ENCODE assay signal across 20 mouse cellular contexts in the genomic region with DNA sequence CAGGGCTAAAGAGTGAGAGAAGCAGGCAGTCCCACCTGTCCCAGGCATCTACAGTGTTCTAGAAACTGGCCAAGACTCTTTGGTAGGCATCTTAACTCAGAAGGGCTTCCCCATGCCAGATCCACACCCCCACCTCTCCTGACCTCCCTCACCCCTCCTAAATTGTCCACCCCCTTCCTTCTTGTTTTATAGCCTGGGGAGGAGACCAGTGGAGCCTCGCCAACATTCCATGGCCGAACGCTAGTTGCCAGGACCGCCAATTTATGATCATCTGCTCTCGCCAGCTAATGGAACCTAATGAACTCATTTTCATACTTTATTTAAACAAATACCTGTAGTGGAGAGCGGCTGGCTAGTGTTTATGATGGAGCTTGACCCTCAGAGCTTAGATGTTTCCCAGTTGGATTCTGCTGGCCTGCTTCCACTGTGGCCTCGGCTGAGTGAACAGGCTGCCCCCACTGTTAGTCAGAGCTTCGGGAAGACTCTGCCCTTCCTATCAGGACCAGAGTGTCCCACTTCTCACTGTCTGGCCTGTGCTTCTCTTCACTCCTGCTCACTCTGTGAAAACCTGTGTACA.
DNase-seq lines count a peak whose midpoint lies in the region; ATAC-seq and TF ChIP-seq lines count a peak whose summit lies in the region.
"Had no signal": no experiment of that assay in that cellular context is flagged by ENCODE, and none has a peak within 500 bp of the region (broad histone marks: within the 10 kb centered on the region; RNA-seq: fewer than 3 reads in every experiment).

No protein-coding gene starts in this region.

- H3K36me3 ChIP-seq in kidney, postnatal 0 days (ENCODE audit: insufficient read depth, low read length): no peaks in the 10 kb centered on the region
- H3K36me3 ChIP-seq: hindbrain, embryonic 12.5 days; liver, embryonic 15.5 days; midbrain, embryonic 15.5 days had no signal

- no peaks in the 10 kb centered on the region for H3K4me1 ChIP-seq in kidney, postnatal 0 days (replicated peaks; ENCODE audit: insufficient read depth, low read length)
- 0 out of 2 replicates have a peak, but pooled peaks cover 4% of the 10 kb centered on the region for H3K4me1 ChIP-seq in cerebellum, adult 2 months (ENCODE audit: control insufficient read depth, insufficient read depth, low read length)
- H3K4me1 ChIP-seq: heart, embryonic 10.5 days; hindbrain, embryonic 12.5 days; liver, embryonic 15.5 days; megakaryocyte, embryonic 14.5 days; midbrain, embryonic 15.5 days had no signal

- H3K9me3 ChIP-seq in kidney, postnatal 0 days (replicated peaks; ENCODE audit: low read length): no peaks in the 10 kb centered on the region
- H3K9me3 ChIP-seq: heart, embryonic 10.5 days; hindbrain, embryonic 12.5 days; liver, embryonic 15.5 days; midbrain, embryonic 15.5 days had no signal

- H3K4me3 ChIP-seq in kidney, postnatal 0 days (replicated peaks; ENCODE audit: low read depth, low read length): no peak overlapping the region
- H3K4me3 ChIP-seq in cerebellum, adult 2 months (replicated peaks; ENCODE audit: insufficient read depth, low read depth, low read length): no peak overlapping the region
- H3K4me3 ChIP-seq: heart, embryonic 10.5 days; hindbrain, embryonic 12.5 days; liver, embryonic 15.5 days; megakaryocyte, embryonic 14.5 days; midbrain, embryonic 15.5 days had no signal

- no peak for ATAC-seq in kidney, postnatal 0 days (replicated peaks; ENCODE audit: low FRiP score, low read depth)
- ATAC-seq: inflammation-experienced regulatory T-cells, adult 6 months; midbrain, embryonic 15.5 days had no signal

- no peak overlapping the region for H3K27ac ChIP-seq in kidney, postnatal 0 days
- H3K27ac ChIP-seq in cerebellum, adult 2 months (ENCODE audit: insufficient read depth, low read length): no peak overlapping the region
- H3K27ac ChIP-seq: heart, embryonic 10.5 days; hindbrain, embryonic 12.5 days; liver, embryonic 15.5 days; midbrain, embryonic 15.5 days had no signal

- no peaks in the 10 kb centered on the region for H3K27me3 ChIP-seq in kidney, postnatal 0 days (ENCODE audit: insufficient read depth, low read length)
- H3K27me3 ChIP-seq in cerebellum, adult 2 months (ENCODE audit: control insufficient read depth, insufficient read depth, low read length): no peaks in the 10 kb centered on the region
- H3K27me3 ChIP-seq: hindbrain, embryonic 12.5 days; liver, embryonic 15.5 days; megakaryocyte, embryonic 14.5 days; midbrain, embryonic 15.5 days had no signal

- DNase-seq in heart, adult 11 months: peak; percentile 72
- no peak for DNase-seq in heart, adult 9 months (ENCODE audit: low spot score in 2 of 2)
- peak; percentile 10 for DNase-seq in ovary, postnatal 36 days (ENCODE audit: low spot score)
- no peak for DNase-seq in ovary, adult 18-20 months (ENCODE audit: low spot score)
- peak; percentile 68 for DNase-seq in kidney, postnatal 0 days (ENCODE audit: low spot score)
- DNase-seq in testis, postnatal 10 days (ENCODE audit: low spot score): peak; percentile 56
- no peak for DNase-seq in cerebellum, adult 2 months
- DNase-seq: adrenal gland, postnatal 25 days; cerebellum, adult 18-20 months; gastrocnemius, postnatal 14 days; heart, postnatal 10 days; lung, postnatal 14 days; right cerebral cortex, postnatal 25 days; thymus, adult 18-20 months had no signal

- TF ChIP-seq POLR2A in cerebellum, adult 2 months (IDR thresholded peaks at IDR 0.05; ENCODE audit: borderline replicate concordance, insufficient read depth, low read length): no peak

- H3K9ac ChIP-seq in kidney, postnatal 0 days (ENCODE audit: low read depth, low read length): no peak overlapping the region
- H3K9ac ChIP-seq: hindbrain, embryonic 12.5 days; liver, embryonic 15.5 days; midbrain, embryonic 15.5 days had no signal

- no peak overlapping the region for H3K4me2 ChIP-seq in kidney, postnatal 0 days (ENCODE audit: low read length)
- H3K4me2 ChIP-seq: hindbrain, embryonic 12.5 days; liver, embryonic 15.5 days; midbrain, embryonic 15.5 days had no signal

- 24% methylated on average over 8 of the region's 8 CpGs for WGBS in kidney, postnatal 0 days
- 34% methylated on average over 8 of the region's 8 CpGs for WGBS in cerebellum, adult 2 months

- no peak for TF ChIP-seq CTCF in kidney, postnatal 0 days (IDR thresholded peaks at IDR 0.05; ENCODE audit: low read depth)
- no peak for TF ChIP-seq CTCF in cerebellum, adult 2 months (IDR thresholded peaks at IDR 0.05; ENCODE audit: borderline replicate concordance, insufficient read depth, low read depth, low read length)

Comparison
In these comparisons a context has a peak if more than half of its experiments do, and no peak if none do; other contexts are left out.
1. DNase-seq: peak in heart, adult 11 months (single experiment), ovary, postnatal 36 days (single experiment), kidney, postnatal 0 days (single experiment) and testis, postnatal 10 days (single experiment); none in heart, adult 9 months (0 of 2), ovary, adult 18-20 months (single experiment) and cerebellum, adult 2 months (0 of 2).